Mouse (Mus musculus): ENCODE measurements at regions not wholly inside any gene's neighbourhood (a gene's known extent, or its start where the extent isn't known, plus 50 kb on each side); places are given as distances from the start of the nearest gene placed in this dataset.
A peak's percentile ranks its signal among the peaks of the same experiment; 100 is the strongest.

DNA sequence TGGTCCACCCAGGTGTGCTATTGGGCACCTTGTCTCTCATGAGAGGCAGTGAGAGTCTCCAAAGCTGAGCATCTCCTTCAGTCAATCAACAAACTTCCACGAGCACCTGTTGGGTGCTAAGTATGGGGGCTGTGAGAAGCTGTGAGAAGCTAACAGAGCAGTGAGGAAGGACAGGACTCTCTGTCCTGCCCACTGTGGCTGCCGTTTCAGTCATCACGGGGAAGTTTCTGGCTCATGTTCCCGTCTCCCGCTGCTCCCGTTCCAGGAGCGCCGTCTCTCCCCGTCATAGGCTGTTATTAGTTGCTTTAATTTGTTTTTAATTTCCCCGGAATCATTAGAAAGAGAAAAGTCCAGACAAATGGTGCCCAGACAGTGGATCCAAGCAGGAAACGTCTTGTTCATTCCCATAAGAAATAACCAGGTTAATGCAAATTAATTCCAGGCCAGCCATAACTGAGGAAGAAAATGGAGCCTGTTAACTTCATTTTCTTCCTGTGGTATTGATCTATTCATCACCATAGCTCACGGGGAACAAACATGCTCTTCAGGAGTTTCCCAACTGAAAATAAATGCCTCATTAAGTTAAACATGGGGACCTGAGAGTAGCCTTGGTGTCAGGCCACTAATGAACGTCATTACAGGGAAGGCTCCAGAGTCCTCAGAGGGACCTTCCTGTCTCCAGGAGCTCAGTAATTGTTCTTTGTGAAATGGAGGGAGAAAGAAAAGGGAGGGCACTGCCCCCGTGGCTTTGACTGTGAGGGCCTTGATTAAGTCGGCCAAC, 70.3 kb downstream of the Matn1 start:
- intact Hi-C loops (cut with DNase I) = no loop called here
- DNase-seq (ENCODE audit: low spot score in 2 of 2) = no peak

DNA sequence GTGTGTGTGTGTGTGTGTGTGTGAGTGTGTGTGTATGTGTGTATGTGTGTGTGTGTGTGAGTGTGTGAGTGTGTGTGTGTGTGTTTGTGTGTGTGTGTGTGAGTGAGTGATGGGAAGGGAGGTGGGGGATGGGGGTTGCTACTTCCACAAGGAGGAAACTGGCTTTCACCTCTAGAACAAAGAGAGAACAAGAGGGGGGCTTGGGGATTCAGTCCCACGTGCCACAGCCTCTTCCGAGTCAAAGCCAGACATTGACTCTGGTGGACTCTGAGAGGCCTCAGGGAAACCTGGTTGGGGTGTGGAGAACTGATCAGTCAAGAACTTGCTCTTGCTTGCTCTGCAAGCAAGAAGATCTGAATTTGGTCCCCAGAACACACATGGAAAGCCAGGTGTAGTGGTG, 71.0 kb downstream of the Matn1 start:
- intact Hi-C loops (cut with DNase I) = no loop called here
- DNase-seq (ENCODE audit: low spot score in 2 of 2) = no peak

DNA sequence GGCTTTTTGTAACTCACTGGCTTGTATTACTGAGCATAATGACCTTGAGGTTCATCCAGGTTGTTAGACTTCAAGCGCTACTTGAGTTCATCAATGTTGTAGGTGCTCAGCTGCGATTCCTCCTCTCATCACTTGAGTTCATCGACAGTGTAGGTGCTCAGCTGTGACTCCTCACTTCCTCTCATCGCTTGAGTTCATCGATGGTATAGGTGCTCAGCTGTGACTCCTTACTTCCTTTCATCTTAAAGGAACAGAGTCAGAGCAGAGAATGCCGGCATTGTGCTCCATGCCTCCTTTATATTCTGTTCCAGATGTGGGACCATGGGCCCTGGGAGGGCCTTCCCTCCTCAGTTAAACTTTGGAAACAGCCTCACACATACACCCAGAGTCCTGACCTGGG, 79.4 kb downstream of the Matn1 start:
- no peak for DNase-seq (ENCODE audit: low spot score in 2 of 2)
- intact Hi-C loops (cut with DNase I) = no loop called here

DNA sequence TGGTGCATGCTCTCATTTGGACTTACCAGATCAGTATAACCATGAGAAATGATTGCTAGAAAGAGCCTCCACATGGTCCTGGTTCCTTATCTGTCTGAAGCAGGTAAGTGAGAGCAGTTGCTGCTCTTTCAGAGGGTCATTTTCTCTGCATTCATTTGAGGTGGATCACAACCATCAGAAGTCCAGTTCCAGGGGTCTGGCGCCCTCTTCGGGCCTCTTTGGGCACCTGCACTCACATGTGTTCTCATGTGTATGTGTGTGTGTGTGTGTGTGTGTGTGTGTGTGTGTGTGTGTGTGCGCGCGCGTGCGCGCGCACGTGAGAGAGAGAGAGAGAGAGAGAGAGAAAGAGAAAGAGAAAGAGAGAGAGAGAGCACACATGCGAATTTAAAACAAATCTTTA, 92.1 kb downstream of the Matn1 start:
- no peak for DNase-seq (ENCODE audit: low spot score in 2 of 2)
- intact Hi-C loops (cut with DNase I) = no loop called here

DNA sequence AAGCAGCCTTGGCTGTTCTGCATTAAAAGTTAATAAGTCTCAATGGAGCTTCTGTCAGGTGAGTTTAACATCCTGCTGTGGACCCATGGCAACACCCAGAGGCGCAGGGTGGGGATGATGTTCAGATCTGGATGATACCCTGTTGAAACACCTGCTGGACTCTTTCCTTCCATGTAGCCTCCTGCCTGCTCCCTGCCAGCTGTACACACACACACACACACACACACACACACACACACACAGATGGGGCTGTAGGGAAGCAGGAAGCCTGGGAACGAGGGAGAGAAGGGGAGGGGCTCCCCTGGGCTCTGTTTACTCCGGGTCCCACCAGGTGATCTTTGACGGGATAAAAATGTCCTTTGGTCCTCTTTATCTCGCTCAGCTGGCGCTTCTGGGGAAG, 93.0 kb downstream of the Matn1 start:
- intact Hi-C loops (cut with DNase I) = no loop called here

DNA sequence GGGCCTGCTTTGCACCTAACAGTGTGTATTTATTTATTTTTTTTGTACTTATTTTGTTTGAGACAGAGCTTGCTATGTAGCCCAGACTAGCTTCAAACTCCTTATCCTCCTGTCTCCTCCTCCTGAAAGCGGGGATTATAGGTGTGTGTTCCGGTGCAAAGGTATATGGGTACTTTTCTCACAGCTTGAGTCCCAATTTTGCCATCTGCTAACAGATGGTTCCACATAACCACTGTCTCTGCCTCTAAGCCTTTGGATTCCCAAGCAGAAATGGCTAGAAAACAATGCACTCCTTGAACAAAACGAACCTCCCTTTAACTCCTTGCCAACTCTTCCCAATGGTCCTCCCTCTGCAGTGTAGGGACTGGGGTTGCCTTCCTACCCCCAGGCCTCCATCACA, 95.5 kb downstream of the Matn1 start:
- no peak for DNase-seq (ENCODE audit: low spot score in 2 of 2)
- intact Hi-C loops (cut with DNase I) = no loop called here

More for the DNA sequence above, 93.0 kb downstream of the Matn1 start:
- no peak for DNase-seq (ENCODE audit: low spot score in 2 of 2)

DNA sequence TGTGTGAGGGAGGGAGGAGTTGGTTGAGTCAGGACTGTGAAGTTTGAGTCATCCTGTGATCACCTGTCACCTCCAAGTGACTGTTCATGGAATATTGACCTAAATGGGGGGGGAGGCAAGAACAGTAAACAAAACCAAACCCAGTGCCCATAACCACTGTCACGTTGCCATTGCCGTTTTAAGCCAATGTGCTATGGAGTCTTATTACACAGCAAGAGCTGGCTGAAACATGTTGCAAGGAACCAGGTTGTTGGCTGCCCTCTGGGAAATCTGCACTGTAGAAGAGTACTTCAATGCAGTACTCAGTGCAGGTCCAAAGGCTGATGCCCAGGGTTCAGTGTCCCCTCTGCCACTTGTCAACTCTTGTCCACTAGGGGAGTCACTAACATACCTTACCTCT, 97.0 kb downstream of the Matn1 start:
- intact Hi-C loops (cut with DNase I) = no loop called here
- no peak for DNase-seq (ENCODE audit: low spot score in 2 of 2)

DNA sequence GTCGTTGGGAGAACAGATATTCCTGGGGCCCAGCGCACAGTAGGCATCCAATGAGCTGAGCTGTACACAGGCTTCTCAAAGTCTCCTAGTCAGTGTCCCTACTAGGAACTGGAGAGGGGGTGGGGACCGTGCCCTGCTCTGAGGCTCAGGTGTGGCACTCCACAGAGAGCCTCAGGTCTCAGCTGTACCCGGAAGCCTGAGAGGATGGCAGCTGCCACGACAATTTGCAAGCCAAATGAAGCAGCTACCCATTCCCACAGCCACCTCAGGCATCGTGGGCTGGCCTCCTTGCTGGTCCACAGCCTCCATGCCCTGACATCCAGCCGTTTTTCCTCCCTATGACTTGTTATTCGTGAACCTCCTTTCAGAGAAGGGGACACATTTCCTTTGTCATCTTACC, 101.9 kb downstream of the Matn1 start:
- peak in 1 of 2 experiments; percentile 7 for DNase-seq (ENCODE audit: low spot score in 2 of 2)
- intact Hi-C loops (cut with DNase I) = no loop called here

DNA sequence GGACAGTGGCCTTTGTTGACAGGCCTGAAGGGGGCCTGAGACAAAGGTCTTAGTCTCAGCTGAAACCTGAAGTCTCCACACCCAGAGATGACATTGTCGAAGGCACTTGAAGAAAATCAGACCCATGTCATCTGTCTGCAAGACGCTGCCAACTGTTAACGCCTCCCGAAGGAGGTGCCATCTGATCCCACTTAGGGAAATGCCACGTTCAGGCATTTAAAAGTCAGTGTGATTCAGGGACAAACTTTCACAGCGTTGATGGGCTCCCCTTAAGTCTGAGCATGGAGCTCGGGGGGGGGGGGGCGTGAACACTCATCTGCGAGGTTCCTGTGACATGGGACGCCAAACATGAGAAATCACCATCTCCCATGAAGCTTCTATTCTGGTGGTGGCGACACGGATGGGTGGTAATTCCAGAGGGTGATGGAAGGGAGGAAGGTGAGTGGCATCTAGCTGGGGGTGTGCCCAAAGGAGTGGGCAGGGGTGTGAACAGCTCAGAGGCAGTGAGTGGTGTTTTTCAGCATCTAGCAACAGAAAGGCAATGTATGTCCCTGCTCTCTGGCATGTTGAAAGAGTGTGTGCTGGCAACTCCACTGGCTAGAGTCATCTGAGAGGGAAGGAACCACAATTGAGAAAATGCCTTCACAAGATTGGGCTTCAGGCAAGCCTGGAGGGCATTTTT, 102.9 kb downstream of the Matn1 start:
- intact Hi-C loops (cut with DNase I) = no loop called here
- DNase-seq (ENCODE audit: low spot score in 2 of 2) = peak; percentile 29 to 81

DNA sequence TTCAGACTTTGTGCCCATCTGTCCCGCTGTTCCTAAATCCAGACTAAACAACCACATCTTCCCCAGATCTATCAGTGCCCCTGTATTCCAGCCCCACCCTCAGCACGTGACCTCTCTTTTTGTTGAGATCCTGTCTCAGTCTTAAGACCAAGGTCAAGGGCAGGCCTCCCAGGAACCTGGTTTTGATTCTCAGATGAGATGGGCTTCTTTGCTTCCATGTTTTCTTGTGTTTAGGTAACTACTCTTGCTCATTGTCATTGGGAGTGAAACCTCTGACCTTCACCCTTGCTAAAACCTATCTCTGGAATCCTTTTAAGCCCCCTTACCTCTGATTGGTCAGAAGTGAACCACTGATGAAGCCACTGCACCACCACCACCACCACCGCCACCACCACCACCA, 112.1 kb downstream of the Matn1 start:
- intact Hi-C loops (cut with DNase I) = no loop called here
- DNase-seq (ENCODE audit: low spot score in 2 of 2) = no peak

DNA sequence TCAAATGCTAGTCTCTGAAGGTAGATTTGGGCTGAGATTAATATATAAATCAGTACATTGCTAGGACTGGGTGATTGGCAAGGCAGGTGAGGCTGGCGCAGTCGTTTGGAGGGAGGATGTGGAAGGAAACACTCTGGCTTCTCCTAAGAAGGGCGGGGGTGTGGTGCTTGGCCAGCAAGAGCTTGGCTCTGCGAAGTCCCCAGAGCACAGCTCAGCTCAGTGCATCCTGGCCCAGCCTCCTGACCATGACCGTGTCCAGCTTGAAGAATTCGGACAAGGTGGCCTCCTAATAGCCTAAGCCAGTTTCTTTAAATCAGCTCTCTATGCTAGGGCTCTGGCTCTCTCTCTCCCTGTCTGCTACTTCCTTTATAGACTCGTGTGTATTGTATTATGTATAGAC, 115.4 kb downstream of the Matn1 start:
- DNase-seq (ENCODE audit: low spot score in 2 of 2) = no peak
- intact Hi-C loops (cut with DNase I) = no loop called here

DNA sequence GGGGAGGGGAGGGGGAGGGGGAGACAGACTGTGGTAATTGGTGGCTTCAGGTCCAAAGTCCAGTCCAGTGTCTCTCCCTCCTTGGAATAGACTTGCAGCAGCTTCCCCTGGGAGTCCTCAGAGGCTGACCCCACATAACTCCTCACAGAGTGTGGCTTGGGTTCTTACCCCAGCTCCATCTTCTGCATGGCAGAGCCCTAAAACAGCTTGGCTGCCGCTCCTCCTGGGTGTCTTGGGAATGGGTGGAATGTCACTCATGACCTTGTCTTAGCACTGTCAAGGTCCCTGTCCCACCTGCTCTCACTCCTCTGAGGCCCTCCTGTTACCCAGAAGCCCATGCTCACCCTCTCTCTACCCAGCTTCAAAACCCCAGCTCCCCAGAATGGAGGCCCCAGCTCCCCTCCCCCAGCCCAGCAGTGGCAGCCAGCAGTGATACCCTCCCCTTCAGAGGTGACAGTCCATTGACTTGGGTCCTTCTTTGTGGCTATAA, 116.1 kb downstream of the Matn1 start:
- no peak for DNase-seq (ENCODE audit: low spot score in 2 of 2)
- intact Hi-C loops (cut with DNase I) = no loop called here

DNA sequence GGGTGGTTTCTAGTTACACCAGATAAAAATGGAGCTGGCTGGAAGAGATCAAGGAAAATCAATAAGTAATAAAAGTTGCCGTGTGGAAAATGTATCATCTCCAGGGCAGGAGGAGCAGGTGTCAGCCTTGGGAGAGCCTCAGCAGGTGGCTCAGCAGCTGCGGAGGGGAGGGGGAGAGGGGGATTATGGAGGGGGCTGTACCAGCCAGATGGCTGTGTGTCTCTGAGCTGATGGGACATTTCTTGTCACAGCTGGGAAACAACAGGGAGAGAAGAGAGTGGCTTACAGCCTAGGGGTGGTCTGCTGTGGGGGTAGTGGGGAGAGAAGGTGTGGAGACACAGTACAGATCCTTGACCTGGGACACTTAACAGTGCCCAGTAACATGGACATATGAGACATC, 116.5 kb downstream of the Matn1 start:
- intact Hi-C loops (cut with DNase I) = no loop called here
- no peak for DNase-seq (ENCODE audit: low spot score in 2 of 2)

DNA sequence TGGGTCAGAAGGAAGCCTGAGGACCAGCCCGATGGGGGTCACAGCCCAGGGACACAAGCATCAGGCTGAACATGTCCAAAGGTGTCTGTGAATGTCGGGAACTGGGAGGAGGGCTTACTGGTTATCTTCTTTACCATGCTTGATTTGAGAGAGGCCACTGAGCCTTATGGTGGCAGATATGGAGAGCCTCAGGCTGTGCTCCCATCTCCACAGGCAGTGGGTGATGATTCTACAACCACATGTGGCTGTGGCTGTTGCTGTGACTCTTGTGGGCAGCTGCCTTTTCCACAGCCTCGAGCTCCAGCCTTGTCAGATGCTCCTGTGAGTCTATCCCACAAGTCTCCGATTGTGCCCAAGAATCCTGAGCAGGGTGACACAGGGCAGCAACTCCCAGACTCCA, 118.4 kb downstream of the Matn1 start:
- DNase-seq (ENCODE audit: low spot score in 2 of 2) = no peak
- intact Hi-C loops (cut with DNase I) = no loop called here

DNA sequence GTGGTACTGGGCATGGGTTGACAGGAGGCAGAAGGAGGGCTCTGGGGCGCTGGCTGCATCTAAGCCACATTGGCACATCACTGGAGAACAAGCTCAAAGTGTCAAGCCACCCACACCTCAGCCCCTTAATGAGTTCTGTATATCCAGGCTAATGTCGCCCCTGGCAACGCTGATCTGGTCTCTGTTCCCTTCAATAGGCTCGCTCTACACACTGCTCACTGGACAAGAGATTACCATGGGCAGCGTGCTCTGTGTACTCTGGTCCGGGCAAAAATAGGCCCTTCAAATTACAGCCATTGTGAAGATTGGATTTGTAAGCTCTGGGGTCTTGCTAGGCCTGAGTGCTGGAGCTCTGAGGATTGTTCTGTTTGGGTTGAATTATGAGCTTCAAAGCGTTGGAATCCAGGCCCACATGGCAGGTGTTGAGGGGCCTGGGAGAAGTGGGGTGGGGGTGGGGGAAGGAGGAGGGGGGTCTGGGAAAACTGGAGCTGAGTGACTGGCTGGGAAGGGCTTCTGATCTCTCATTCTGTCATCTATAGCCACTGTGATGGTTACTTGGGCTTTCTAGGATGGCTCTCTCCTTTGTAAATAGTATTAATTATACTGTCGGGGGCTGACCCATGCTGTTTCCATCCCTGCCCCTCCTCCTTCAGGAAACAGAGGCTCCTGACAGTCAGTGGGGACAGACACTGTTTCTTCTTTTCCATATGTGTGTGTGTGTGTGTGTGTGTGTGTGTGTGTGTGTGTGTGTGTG, 122.2 kb downstream of the Matn1 start:
- DNase-seq (ENCODE audit: low spot score in 2 of 2) = no peak

DNA sequence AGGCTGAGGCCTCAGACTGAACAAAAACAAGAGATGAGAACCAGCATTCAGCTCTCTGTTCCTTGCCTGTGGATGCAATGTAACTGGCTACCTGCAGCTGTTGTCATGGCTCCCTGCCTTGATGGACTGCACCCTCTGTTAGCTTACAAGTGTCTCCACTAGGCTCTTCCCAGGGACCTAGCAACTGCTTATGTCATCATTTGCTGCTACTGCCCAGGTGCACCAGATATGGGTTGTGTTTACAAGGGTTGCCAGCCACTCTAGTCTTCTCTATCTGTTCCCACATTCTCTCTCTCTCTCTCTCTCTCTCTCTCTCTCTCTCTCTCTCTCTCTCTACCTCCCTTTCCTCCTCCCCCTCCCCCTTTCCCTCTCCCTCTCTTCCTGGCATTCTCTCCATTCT, 126.4 kb downstream of the Matn1 start:
- no peak for DNase-seq (ENCODE audit: low spot score in 2 of 2)
- intact Hi-C loops (cut with DNase I) = no loop called here

More for the DNA sequence above, 122.2 kb downstream of the Matn1 start:
- intact Hi-C loops (cut with DNase I) = no loop called here

DNA sequence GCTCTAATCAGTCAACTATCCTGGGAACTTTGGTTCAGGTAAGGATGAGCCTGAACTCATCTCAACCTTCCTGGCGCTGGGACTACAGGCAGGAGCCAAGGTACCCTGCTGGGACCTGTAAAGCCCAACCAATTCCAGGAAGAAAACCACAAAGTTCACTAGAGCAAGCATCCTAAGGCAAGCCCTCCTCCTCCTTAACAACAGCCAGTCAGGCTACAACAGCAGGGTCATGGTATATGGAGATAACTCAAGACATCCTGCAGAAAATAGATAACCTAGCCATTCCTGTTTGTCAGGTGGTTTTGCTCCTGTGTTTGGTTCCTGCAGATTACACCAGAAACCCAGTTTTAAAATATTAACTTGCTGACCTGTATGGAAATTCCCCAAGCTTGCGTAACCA, 128.4 kb downstream of the Matn1 start:
- intact Hi-C loops (cut with DNase I) = no loop called here
- DNase-seq (ENCODE audit: low spot score in 2 of 2) = no peak

DNA sequence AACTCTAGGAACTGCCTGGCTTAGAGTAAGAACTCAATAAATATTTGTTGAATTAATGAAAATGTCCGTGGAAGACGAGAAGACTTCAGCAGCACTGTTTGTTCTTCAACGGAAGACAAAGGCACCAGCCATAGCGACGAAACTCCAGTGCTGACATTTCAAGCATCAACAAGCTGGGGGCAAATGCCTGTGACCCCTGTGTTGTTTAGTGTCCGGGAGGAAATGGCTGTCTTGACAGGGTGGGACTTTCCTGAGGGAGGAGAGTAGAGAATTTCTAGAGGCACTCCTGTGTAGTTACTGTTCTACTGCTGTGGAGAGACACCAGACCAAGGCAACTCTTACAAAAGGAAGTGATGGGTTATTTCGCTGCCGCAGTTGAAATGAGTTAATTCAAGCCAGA, 129.2 kb downstream of the Matn1 start:
- no peak for DNase-seq (ENCODE audit: low spot score in 2 of 2)
- intact Hi-C loops (cut with DNase I) = no loop called here

DNA sequence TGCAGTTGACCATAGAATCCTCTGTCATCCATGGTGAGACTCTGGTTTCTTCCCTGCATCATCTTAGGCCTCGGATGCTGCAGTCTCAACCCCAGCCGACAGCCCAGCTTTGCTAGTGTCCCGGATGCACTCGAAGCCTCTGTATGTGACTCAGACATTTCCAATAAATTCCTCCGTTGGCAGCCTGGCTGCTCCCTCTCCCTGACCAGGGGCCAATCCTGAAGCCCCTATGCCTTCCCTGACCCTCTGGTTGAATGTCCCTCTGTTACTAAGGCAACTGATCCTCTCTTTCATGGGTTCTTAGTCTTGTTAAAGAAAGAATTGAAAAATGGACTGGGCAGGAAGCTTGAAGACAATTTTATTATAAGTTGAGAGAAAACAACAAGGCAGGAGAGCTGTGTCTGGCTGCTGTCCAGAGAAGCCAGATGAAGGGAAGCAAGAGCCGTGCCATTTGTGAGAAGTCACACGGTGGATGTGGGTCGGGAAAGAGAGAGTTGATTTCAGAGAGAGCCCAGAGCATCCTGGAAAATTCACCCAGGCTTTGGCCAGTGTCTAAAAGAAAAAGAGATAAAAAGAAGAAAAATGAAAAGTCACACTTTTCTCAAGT, 131.2 kb downstream of the Matn1 start:
- no peak for DNase-seq (ENCODE audit: low spot score in 2 of 2)
- intact Hi-C loops (cut with DNase I) = no loop called here

DNA sequence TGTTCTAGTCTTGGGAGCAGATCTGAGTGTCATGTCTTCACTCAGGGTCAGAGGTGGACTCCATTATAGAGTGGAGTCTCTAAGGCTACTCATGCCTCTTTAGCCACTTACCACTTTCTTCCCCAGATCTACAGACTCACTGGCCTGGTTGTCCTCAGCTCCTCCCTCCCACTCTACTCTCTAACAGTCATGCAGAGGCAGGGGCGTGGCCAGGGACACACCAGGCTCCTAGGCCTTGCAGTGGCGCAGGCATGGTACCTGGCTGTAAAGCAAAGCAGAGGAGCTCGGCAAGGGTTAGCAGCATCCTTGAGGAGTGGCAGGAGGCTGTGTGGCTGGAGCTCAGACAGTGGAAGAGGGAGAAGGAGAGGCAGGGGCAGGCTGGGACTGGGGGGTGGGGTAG, 132.4 kb downstream of the Matn1 start:
- no peak for DNase-seq (ENCODE audit: low spot score in 2 of 2)
- intact Hi-C loops (cut with DNase I) = no loop called here
